Mouse (Mus musculus): ENCODE data around the gene Sost.

The Sost gene

DNA sequence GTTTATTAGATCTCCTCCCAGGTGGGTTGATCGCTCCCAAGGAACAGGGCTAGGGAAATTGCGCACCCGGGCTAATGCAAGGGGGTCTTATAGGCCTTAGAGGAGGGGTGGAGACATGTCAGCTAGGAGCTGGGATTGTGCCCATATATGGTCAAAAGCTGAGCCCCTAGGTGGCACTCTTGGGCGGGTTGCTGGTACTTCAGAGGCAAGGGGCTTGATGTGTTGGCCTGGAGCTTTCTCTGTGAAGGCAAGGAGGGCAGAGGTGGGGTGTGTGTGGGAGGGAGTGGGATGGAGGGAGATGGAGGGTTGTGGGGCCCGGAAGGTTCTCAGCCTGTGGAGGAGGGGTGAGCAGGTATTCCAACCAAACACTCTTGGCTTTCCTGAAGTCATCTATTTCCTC, 20.3 kb downstream of the Sost start:
- DNase-seq (ENCODE audit: low read depth, low spot score): no peak

DNA sequence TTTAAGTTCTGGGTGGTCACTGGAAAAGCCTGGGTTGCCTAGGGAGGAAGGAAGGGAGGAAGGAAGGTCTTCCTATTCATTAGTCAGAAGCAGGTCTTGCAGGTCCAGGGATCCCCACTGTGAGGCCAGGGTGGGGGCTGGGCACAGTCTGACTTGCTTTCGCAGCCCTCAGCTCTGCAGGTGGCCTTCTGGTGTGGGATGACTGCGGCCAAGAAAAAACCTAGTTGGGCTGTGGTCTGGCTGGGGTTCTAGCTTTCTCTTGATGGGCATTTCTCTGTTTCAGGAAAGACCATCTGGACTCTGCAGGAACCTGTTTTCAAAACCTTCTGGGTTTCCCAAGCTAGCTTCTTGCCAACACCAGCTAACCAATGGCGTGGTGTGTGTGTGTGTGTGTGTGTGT, 23.8 kb downstream of the Sost start:
- DNase-seq (ENCODE audit: low read depth, low spot score): no peak

DNA sequence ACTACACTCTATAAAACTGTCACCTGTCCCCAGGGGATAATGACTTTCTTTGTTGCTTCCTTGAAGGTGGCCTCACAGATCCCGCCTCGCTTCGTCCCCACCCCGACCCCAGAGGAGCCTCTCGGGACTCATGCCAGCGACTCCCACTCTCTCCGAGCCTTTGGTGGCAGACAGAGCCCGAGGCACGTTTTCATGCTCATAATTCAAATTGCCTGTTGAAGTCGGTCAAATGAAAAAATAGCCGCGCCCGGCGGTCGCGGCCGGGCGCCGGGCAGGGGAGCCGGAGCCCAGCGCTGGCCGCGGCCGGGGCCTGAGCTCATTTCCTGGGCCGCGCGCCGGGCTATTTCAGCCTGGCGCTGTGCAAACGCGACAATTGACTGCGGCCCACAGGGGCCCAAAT, 29.7 kb downstream of the Sost start:
- DNase-seq (ENCODE audit: low read depth, low spot score): peak; percentile 27

DNA sequence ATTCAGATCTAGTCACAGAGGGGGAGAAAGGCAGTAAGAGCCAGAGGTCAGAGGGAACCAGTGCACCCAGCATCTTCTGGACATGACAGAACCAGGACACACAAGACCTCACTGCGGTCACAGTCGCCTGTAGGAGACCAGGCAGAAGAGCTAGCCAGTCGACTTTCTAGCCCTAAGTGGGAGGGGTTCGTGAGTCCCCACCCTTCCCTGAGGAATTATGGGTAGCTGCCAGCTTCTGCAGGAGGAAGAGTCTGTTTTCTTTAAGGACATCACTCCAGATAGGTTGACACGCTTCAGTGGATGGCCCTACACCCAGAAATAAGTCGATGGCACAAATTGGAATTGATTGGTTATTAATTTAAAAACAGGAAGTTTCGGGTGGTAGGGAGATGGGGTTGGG, 30.4 kb downstream of the Sost start:
- DNase-seq (ENCODE audit: low read depth, low spot score): no peak

DNA sequence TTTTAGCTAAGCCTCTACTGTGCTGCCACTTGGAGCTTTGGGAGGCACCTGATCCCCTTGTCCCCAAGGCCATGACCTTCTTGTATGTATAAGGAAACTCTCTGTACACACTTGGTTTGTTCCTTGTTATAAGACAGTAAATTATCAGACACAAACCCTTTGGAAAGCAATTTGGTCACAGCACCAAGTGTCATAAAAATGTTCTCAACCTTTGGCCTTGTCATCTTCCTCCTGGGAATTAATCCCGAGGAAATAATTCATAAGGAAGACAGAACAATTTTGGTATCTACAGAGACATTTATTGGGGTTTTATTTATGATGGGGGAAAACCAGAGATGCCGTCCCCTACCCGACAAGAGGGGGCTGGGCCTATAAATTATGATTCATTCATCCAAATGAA, 31.1 kb downstream of the Sost start:
- DNase-seq (ENCODE audit: low read depth, low spot score): no peak

DNA sequence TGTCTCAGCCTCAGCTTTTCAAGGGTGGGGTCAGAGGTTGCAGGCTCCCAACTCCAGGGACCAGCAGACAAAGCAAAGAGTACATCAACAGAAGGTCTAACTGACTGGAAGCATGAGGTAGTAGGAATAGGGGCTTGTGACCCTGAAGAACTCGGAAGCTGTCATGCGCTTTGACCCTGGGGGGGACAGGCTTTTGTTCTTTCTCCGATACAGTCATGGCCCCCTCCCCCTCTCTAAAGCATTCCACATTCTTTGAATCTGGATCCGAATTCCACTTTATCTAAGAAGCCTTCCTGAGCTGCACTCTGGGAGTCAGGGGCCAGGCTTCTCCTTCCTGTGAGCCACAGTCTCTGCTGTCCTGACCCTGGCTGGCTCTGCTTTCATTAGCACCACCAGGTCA, 34.8 kb downstream of the Sost start:
- no peak for DNase-seq (ENCODE audit: low read depth, low spot score)

DNA sequence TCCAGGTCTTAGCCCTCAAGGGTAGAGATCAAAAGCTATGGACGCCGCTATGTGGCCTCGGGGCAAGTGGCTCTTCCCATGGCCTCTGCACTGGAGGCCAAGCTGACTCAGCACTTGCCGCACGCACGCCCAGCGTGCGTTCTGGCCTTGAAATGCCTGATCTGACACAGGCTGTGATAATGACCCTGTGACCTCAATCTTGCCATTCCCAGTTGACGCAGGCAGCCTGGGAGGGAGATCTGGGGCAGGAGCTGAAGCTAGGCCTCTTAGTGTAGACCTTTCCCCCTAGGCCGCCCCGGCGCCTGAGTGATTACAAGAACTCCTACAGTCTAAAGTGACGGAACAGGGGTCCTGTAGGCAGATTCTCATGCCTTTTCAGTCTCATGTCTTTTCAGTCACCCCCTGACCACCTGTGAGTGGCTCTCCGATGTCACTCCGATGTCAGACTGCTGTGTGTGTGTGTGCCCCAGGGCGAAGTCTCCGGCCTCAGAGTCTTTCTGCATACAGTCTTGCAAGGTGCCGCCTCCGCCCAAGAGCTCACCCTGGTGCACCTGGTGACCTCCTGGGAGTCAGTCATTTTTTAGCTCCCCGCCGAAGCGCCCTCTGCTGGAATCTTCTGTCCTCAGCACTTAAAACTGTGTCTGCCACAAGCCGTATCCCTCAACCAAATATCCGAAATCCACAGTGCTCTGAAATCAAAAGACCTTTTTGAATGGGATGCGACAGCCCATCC, 38.6 kb downstream of the Sost start:
- DNase-seq (ENCODE audit: low read depth, low spot score): peak; percentile 35

DNA sequence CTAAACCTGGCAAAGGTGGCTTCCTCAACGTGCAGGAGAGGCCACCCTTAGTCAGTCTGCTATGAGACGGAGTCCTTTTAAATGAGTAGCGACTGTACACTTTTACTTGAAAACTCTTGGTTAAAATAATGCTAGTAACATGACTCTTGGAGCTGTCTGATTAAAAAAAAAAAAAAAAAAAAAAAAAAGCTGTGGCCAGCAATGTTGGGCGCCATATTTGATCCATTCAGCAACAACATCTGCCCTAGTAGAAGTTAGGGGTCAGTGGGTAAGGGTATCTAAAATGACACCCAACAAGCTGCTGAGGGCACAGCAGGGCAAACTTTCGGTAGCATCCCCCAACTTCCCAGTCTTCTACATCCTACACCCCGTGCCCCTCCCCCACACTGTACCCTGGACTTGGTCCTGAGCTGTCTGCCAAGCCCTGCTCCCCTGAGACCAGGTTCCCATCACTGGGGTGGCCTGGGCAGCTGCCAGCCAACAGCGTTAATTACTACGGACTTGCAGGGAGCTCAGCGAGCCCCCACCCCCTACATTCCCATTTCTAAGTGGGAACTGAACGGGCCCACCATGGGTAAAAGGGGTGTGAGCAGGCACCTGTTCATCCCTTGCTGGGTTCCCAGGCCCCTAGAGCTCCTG, 39.7 kb downstream of the Sost start:
- DNase-seq (ENCODE audit: low read depth, low spot score): no peak

DNA sequence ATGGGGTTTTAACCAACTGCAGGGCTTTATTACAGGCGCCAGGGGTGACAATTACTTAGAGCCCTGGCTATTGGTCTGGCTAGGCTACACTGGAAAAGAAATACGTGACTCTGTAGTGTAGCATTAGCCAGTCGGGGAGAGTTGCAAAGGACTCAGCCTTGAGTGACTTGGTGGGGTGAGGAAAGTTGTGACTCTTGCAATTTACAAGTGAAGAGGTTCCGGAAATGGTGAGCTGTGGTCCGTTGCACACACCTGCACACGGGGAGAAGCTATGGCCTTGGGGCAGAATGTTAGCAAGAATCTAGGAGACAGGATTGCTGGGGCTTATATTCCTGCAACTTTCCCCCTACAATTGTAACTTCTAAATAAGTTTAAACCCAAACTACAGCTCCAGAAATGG, 41.2 kb downstream of the Sost start:
- DNase-seq (ENCODE audit: low read depth, low spot score): no peak

DNA sequence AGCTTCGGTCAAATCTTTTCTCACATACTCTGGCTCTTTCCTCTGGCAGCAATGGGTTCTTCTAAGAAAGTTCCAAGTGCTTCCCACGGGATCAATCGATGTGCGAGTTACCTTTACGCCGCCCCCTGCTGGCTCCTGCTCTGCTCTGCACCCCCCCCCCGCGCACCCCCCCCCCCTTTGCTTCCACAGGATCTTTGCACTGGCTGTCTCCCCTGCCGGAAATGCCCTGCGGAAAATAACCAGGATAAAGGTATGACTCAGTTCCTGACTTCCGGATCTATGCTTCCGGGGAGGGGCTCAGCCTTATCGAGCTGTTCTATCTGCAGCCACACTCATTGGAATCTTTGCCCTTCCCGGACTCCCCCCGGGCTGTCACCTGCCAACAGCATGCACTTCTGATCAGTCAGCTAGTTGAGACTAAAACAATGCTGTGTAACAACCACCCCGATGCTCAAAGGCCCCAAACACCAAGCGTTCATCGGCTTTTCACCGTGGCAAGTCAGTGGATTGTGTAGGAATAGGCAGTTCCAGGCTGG, 42.3 kb downstream of the Sost start:
- no peak for DNase-seq (ENCODE audit: low read depth, low spot score)

DNA sequence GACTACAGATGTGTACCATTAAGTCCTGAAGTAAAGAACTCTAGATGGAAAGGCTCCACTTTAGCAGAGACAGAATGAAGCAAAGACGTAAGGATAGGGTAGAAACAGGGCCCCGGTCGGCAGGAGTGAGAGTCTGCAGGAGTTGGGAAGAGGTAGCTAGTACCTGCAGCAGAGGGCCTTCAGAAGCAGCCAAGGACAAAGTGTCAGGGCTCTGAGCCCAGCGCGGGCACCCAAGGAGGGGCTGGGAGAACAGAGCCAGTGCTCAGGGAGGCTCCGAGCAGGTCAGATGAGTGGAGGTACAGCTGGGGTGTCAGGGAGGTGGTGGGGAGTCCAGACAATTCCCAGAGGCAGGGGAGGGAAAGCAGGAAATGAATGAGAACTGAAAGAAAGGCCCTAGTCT, 42.8 kb downstream of the Sost start:
- DNase-seq (ENCODE audit: low read depth, low spot score): no peak

DNA sequence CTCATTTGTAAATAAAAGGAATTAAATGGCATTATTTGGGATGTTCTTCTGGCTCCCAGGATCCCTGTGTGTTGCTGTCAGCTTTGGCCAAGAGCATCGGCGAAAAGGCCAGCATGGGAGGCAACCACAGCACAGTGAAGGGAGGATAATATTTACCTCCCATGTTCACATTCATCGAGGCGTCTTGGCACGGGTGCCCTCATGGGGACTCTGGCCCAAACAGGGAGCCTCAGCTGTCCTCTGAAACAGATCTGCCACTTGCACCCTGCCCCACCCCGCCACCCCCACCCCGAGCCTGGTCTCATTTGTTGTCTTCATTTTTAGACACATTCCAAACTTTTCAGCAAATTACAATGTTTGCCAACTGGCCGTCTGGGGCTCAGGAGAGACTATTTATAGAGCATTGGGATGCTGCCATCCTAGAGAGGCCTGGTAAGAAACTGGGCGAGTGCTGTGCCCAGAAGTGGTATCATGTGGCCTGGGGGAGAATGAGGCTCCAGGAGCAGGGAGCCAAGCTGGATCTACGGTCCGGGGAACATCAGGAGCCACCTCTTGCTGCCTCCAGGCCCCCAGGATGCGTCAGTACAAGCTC, 45.4 kb downstream of the Sost start:
- no peak for DNase-seq (ENCODE audit: low read depth, low spot score)

DNA sequence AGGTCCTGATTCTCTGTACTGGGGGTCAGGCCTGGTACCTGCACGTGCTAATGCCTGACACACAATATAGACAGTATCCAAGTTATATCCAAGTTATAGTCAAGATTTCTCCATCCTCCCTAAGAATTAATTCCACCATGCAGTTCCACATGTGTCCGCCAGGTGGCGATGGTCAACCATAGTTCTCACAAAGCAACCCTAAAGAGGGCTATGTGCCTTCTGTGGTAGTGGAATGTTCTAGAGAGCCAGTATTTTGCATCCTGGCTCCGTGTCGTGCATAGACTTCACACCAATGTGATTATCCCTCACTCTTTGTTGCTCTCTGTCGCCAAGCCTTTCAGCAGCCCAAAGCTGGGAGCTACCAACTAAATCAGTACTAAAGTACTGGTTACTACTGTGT, 47.2 kb downstream of the Sost start:
- peak; percentile 84 for DNase-seq (ENCODE audit: low read depth, low spot score)

DNA sequence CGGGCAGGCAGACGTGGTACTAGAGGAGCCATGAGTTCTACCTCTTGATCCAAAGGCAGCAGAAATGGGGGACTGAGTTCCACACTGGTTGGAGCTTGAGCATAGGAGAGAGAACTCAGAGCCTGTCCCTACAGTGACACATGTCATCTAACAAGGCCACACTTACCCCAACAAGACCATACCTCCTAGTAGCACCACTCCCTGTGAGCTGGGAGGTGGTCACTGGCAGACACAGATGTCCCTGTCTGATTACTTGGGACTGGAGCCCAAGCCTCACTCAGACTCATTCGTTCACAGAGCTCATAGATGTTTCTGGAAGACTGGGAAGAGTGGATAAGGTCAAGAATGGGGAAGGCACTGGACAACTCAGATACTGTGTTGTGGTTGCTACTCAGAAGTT, 48.2 kb downstream of the Sost start:
- DNase-seq (ENCODE audit: low read depth, low spot score): no peak

DNA sequence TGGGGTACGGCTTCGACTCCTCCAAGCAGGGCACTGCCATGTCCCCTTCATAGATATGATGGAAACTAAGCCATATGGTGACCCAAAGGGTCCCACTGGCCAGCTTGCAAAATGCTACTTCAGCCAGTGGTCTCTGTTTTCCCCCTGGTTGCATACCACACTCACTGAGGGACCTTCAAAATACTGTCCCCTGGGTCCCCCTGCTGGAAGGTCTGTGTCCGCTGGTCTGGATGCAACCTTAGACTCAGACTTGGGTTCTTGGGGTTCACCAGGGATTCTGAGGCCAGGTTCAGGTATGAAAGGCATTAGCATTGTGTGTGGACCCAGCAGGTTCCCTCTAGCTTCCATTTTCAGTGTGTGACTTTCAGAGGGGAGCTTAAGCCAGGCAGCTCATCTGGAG, 50.0 kb downstream of the Sost start:
- DNase-seq (ENCODE audit: low read depth, low spot score): no peak

DNA sequence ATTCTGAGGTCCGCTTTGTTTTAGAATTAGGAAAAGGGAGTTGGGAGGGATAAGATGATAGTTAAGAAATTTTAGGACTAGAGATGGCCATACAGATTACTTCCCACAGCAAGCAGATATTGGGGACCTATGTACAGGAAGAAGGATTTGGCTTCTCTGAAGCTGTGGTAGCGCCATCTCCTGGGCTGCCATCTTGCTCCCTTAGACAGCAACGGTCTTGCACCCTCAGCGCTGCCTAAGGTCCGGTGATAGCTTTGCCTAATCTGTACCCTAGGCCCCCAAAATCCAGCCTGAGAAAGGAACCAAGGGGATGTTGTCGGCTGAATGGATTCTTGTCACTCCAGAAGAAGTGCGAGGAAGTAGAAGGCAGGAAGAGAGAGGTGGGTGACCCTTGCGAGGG, 53.2 kb downstream of the Sost start:
- no peak for DNase-seq (ENCODE audit: low read depth, low spot score)
